Mouse (Mus musculus): Measurements from ENCODE around the gene Prmt8.

The Prmt8 gene

DNA sequence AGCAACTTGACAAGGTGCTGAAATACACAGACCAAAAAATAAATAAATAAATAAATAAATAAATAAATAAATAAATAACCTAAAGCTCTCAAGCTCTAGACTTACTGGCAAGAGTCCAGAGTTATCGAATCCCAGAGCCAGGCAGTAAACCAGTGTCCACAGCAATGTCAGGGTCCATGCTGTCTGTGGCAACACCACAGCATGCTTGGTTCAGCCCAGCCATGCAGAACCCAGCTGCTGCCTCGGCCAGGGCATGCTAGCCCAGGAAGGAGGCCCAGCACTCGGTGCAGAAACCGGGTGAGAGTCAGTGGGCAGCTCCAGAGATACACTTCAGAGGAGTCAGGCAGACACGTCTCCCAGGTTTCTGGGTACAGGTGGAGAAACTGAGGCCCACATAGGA lies 29.4 kb downstream of the Prmt8 start:
- DNase-seq (ENCODE audit: low spot score), result no peak

DNA sequence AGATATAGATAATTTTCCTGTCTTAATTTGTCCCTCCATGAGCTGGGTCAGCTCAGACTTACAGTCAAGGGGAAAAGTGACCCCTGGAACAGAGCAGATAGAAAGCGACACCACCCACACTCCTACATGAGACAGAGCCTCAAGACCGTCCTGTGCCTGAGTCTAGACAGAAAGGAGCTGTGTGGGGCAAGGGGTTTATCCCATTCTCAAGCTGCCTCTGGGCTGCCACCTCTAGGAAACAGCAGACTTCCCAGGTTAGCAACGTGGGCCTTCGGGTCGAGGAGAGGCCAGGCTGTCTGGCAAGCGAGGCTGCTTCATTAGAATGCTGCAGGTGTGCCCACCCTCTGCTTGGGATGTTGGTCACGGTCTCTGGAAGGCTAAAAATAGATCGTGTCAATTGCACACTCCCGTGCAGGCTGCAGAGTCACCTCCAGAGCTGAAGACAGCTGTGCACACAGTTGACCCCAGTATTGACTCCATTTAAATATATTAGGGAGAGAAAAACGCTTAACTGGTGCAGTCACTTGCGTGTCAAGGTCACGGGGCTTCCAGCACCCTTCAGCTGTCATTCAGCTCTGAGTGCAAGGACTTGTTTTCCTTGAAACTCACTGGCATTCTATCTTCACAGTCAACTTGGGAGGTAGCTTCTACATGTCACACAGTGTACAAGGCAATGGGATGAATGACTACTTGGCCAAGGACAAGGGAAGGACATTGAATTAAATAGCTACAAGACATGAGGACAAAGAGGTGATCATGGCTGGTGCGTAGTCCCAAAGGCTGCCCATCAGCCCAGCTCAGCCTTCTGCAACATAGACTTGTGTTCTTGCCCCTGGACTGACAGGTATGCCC lies 33.9 kb downstream of the Prmt8 start:
- no peak for DNase-seq (ENCODE audit: low spot score)

DNA sequence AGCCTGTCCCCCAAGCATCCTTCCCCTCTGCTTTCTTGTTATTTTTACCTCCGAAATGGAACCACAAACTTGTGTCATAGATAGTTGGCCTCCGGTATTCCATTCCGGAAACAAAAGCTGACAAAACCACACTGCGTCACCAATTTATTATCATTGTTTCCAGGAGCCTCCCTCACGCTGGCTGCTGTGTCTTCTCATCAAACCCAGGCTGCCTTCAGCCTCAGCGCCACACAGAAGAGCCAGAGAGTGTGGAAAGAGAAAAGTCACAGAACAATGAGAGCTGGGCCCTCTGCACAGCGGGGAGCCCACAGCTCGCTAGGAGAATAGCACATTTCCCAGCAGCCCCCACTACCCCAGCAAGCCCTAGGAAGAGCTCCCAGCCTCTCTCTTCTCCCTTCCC lies 46.1 kb downstream of the Prmt8 start:
- peak; percentile 10 for DNase-seq (ENCODE audit: low spot score)

DNA sequence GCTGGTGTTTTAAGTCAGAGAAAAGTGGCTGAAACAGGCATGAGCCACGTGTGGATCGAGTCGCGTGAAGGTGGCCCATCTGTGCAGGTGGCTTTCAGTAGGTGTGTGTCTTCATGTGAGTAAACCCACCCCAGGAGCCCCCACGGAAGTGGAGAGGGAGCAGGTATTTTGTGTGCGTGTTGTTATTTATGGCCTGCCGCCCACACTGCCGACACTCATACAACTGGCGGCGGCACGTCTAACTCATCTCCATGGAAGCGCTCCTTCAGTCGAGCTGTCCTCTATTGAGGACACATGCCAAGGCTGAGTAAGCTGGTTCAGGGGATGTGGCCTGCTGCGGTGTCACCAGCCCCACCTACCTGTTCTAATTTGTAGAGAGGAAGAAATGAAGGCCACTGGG lies 49.4 kb downstream of the Prmt8 start:
- no peak for DNase-seq (ENCODE audit: low spot score)

DNA sequence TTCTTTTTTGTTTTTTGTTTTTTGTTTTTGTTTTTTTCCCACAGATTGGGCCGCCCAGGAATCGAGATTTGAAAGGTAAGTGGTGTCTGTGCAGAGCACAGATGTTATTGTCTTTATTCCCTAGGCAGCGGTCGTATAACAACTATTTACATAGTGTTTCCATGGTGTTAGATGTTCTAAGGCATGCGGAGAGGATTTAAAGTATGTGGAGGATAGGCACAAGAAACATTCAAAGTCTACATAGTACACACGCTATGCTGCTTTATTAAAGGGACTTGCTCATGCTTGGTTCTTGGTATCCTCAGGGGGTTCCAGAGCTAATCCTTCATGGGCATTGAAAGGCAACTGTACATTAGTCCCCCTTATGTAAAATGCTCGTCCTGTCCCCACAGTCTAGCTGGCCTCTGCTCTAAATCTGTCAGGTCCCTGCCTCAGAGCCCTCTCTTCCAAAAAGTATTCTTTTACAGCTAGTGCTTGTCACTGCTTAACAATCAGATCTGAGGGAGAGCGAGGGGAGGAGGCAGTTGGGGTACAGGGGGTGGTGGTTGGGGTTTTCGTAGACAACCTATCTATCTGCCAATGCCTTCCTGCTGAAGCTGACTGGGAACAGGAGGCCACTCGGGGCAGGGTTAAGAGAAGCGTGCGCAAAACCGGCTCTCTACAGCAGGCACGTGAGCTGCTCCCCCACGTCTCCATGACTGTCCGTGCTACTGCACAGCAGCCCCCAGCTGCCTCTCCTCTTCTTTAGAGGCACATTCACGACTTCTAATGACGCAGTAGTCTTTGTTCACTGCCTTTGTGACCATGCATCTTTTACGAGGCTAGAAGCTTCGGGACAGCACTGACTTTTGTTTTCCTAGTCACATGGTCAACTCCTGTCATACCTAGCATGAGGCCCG lies 51.8 kb downstream of the Prmt8 start:
- DNase-seq (ENCODE audit: low spot score), result peak; percentile 49

DNA sequence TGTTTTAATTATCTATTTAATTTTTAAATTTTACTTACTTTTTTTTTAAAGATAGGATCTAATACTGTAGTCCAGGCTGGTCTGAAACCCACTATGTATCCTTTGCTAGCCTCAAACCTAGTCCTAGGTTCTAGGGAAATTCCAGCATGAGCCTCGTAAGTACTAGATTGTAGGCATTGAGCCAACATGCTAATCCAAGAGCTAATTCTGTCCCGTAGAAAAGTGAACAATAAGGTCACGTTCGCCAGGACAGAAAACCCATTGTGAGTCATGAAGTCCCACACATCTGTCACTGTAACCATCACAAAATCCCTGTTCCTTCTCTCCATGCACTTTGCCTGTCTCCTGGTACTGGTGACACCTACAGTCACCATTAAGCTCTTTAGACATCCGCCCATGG lies 53.8 kb downstream of the Prmt8 start:
- no peak for DNase-seq (ENCODE audit: low spot score)

DNA sequence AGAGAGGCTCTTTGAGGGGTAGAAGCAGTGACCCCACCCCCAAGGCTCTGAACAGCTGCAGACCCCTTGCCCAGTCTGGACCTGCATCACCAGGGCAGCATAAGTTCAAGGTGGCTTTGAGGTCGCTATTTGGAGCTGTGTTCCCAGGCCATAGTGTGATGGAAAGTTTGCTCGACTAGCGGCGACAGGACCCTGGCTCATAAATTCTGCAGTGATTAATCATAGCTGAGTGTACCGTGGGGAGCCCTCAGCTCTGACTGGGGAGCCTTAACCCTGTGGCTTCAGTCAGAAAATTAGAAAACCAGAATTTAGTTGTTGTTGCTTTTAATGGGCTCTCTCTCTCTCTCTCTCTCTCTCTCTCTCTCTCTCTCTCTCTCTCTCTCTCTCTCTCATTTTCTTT lies 54.4 kb downstream of the Prmt8 start:
- DNase-seq (ENCODE audit: low spot score), result no peak

DNA sequence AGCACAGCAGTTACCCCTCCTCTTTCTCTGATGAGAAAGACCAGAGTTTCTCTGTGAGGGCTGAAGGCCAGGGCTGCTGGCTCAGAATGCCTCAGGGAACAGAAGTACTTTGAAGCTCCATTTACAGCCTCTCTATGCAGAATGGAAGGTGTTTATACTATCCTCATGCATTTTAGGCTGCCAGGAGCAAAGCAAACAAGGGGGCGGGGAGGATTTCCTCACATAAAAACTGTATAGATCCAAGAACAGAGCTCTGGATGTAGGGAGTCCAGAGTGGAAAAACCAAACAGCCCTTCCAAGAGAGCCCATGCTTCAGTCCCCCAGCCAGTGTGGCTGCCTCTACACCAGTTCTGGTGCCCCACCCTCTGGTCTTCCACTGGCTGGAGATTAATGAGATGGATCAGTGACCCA lies 61.0 kb downstream of the Prmt8 start:
- DNase-seq (ENCODE audit: low spot score), result peak; percentile 24

DNA sequence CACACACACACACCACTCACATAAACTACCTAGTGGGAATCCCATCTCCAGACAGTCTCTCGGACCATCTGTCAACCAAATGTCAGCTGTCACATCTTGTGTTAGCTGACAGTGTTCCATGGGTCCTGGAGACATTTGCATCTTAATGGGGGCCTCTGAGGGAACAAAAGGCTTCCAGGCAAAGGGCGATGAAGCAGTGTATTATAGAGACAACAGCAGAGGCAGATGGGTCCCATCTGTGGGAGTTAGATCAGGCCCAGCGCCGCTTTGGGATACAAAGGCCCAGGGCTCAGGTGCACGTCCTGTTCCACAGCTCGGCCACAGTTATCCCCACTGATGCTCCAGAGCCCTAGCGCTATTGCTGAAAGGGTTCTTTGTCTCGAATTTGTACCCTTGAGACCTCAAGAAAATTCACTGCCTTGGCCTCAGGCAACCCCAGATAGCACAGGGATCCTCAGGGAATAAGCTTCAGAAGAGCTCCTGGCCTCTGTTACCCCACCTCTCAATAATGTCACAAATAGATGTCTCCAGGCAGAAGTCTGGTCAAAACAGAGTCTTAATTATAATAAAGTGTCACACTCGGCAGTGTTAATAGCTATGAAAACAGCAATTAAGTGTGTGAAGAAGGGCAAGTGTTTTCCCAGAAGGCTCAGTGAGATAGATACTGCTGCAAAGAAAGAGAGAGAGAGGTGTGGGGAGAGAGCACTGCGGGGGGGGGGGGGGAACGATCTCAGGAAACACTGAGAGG lies 68.1 kb downstream of the Prmt8 start:
- peak; percentile 80 for DNase-seq (ENCODE audit: low spot score)

DNA sequence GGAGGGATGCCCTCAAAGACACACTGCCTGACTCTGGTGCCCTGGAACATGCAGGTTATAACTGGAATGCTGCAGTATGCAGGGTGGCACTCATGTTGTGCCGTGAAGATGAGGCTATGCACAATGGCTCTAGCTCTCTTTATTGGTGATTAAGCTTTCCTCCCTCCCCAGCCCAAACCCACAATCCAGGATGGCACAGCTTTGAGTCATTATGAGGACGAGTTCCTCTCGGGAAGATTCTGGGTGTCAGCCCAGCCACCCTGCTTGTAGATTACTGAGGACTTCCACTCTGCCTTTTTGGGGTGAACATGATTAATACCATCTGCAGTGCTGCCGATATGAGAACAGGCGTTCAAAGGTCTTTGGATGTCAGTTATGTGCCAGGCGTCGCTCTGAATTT lies 75.6 kb downstream of the Prmt8 start:
- DNase-seq (ENCODE audit: low spot score), result no peak

DNA sequence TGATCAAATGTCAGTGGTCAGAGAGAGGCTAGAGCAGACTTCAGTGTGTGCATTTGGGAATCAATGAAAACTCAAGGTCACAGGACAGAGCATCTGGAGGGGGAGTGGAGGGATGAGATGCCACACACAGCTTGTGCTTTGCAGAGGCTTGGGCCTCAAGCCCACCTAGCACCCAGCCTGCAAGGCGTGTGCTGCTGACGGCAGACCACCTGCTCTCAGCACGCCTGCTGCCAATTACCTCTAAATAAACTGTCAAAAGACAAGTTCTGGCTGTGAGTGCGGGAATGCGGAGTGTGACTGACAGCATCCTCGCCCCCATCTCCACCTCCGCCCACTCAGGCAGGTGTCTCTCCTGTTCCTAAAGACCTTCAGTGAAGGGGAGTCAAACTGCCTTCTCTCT lies 77.0 kb downstream of the Prmt8 start:
- DNase-seq (ENCODE audit: low spot score), result no peak

DNA sequence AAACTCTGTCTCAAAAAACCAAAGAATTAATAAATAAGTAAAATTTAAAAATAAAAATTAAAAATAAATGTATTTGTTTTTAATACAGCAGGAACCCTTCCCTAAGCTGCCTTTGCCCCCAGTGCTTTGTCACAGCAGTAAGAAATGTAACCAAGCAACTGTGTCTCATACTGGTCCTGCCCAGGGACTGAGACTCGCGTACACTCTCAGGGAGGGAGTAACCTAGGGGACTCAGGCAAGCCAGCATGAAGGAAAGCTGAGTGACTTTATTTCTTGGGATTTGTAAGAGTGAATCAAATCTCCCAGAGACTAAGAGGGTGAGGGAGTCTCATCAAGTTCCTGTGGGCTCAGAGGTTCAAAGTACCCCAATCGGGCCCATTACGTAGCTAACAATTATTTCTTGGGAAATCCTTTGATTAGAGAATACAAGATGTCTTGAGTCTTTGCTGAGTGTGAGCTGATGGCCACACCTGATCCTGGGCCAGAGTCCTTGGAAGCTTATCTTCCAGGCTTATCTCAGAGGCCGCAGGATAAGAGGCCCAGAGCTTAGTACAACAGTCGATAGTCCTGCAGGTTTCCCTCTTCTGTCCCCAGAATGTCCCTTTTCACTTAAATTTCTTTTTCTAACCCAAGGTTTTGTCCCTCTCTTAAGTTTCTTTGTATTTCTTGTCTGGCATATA lies 82.0 kb downstream of the Prmt8 start:
- no peak for DNase-seq (ENCODE audit: low spot score)

DNA sequence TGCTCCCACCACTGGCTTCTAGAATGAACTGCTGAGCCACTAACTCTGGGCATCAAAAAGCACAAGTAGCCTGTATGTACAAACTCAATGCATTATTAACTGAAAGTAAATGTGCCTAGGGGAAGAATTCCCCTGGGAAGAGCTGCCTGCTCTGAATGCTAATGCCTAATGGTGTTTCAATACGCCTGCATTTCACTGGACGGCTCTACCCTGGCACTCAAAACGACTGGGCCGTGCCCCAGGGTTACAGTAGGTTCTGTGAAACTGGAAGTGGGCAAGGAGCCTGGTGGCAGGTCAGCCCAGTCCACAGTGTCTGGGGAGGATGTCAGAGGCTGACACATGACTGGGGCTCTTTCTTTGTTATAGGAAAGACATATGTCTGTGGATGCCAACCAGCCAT lies 84.3 kb downstream of the Prmt8 start:
- DNase-seq (ENCODE audit: low spot score), result no peak

DNA sequence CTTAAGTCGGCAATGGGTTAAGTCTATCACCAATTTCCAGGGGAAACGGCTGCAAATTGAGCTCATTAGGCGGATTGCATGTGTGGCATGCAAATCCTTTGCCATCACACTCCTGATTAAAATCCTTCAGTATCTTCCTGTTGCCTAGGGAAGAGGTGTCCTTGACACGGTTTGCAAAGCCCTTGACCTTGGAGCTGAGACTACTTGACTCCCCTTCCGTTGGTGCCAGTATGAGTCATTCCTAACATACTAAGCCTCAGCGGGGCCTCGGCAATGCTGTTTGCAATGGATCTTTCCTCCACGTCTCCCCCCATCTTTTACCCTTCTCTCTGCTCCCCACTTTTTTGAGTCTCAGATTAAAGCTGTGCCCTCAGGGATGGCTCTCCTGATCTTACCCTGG lies 85.7 kb downstream of the Prmt8 start:
- no peak for DNase-seq (ENCODE audit: low spot score)

DNA sequence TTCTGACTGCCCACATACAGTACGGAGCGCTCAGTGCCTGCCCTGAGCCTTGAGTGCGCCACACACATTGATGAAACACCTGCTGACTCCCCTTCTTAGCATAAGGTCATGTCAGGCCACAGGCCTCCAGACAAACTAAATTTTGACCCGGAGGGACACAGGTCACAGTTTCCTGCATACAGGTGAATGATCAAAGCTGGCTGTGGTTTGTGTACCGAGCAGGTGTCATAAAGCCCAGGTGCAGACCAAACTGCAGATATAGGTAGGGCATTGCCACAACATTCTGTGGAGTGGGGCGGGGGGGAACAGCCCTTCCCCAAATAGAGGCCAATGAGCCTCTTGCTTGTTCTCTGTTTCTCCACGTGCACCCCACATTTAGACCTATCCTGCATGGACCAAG lies 88.5 kb downstream of the Prmt8 start:
- no peak for DNase-seq (ENCODE audit: low spot score)

DNA sequence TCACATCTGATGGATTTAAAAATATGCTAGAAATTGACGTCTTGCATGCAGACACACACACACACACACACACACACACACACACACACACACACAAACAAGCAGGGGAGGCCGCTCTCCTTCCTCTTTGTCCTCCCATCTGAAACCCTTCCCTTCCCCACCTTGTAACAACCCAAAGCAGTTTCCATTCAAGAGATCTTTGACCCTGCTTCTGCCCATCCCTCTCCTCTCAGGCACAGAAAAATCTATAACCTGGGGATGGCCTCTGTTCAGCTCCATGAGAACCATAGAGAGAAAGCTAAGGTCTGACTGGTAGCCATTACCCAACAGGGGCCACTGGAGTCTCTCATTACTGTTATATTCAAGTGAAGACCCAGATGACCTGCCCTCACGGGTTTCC lies 90.3 kb downstream of the Prmt8 start:
- DNase-seq (ENCODE audit: low spot score), result no peak

DNA sequence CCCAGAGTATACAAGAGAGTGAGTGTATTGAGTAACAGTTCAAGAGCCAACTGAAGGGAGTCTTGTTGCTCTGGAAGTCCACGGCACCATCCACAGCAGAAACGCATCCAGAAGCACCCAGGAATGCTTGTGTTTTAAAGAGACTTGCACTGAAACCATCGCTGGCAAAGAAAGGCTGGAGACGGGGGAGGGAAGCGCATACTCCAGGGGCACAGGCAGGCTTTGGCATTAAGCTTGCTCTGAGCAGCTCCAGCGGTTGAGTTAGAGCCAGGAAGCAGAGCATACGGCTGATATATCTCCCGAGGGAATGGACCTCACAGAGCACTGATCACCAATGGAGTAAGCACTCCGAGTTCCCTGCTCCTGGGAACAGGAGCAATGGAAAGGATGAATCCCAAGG lies 91.0 kb downstream of the Prmt8 start:
- no peak for DNase-seq (ENCODE audit: low spot score)

DNA sequence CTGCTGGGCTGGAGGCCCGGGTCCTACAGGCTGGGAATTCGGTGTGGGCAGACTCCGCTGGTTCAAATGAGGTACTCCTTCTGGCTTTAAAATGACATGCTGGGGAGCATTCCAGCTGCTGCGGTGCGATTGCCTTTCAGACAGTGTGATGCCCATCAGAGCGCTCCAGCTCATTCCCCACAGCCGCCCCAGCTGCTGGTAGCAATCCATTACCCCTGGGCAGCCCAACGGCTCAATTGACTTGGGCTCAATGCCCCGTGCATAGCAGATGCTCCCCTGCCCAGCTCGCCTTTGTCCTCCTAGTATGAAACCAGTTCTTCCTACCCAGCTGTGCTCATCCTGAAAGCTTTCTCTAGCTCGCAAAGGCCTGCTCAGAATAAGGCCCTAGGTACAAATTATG lies 92.4 kb downstream of the Prmt8 start:
- DNase-seq (ENCODE audit: low spot score), result no peak

DNA sequence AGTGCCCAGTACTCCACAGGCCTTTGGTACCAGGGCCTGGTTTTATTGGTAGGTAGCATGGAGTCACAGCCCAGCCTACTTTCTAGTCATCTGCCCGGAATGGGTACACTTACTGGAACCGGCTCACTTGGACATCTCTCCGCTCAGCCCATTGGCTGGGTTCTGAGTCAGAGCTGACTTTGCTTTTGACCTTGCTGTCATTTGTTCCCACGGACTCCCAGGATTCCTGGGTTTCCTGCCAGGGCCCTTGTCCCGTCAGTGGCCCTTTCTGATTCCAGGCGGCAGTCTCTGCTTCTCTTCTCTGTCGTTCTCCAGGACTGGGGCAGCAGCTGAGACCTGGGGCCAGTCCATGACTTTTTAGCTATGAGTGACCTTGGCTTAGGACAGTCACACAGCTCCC lies 97.2 kb downstream of the Prmt8 start:
- no peak for DNase-seq (ENCODE audit: low spot score)

DNA sequence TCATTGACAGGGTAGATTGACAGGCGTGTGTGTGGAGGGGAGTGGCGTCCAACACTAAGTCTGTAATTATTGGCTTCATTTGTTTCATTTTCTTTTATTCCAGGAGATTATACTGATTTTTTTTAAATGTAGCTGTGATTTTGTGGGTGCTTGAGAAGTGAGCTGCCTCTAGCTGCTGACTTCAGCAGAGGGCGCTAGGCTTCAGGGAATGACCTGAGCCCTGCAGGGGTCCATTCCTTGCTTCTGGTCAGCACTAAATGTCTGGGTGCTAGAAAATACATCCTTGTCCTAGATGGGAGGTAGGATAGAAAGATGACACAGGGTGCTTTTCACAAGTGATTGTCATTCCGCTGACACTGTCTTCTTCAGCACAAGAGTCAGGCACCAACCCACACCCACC lies 99.2 kb downstream of the Prmt8 start:
- no peak for DNase-seq (ENCODE audit: low spot score)

DNA sequence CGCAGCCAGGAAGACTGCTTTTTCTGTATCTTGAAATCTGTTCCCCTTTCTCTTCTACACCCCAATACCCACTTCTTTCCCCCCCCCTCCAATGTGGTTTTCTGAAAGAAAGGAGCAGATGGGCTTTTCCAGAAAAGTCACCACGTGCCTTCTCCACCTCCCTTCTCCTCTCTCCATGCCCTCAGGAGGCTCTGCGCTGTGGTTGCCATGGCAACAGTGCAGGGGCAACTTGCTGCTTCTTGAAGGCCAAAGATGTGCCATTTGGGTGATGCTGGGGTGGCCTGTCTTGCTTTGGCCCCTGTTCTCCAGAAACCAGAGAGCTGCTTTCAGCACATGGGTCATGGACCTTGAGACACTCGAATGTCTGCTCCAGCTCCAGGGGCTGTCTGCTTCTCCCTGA lies 100.0 kb downstream of the Prmt8 start:
- DNase-seq (ENCODE audit: low spot score), result no peak

DNA sequence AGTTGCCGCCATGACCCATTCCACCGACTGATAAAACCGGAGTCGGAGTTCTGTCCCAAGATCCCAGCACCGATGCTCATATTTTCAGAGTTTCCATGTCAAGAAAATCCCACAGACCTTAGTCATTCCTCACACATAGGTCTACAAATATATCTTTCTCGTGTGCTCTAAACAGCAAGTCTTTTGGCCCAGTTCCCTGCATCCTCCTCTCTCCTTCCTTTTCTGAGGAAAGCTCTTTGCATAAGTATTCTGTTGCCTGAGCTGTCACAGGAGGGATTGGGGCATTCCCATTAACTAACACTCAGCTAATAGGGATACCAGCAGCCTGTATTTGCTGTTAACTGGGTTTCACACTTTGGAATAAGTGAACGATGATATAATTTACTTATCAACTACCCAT lies 106.0 kb downstream of the Prmt8 start:
- no peak for DNase-seq (ENCODE audit: low spot score)
